Mouse (Mus musculus): ENCODE results near the gene Tm9sf4.

Gene Tm9sf4

DNA sequence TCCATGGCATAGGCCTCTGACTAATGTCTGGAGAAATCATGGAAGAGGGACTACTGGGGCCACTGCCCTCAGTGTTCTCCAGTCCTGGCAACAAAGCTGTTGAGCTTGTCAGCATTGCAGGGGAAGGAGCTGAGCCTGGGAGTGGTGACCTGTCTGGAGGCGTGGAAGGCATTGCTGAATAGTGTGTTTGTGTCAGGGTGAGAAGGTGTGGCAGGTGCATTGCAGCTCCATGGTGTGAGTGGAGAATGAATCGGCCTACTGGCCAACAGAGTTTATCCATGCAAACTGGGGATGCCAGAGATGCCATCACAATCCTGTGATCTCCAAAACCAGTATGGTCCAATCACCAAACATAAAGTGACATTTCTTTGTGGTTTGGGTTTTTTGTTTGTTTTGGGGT lies 95.5 kb downstream of the Tm9sf4 start:
- in situ Hi-C loops (cut with MboI, MseI), result no loop called here

- in situ Hi-C loops (cut with MboI, MseI), result no loop called here
Observed at GRCm38 (mm10) chr2:153259030-153259863, 98.1 kb downstream of the Tm9sf4 start.

All from T-helper 17 cell (primary cell).